Mouse (Mus musculus): ENCODE results near the gene Pcx.

DNA sequence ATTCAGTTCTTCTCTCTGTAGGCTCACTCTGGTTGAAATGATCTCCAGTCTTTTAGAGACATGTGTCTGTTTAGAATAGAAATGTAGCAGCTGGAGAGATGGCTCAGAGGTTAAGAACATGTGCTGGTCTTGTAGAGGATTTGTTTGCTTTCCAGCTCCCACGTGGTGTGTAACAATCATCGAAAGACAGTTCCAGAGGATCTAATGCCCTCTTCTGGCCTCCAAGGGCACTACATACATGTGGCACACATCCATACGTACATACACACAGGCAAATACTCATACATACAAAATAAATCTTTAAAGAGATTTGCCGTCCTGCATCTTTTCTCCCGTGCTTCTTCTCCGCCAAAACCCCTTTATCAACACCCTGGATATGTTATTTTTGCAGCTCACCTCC, 30.0 kb downstream of the Pcx start:
- TF ChIP-seq CTCF (IDR thresholded peaks at IDR 0.05; ENCODE audit: borderline replicate concordance, insufficient read depth, low read depth, low read length) (no peak), POLR2A (IDR thresholded peaks at IDR 0.05; ENCODE audit: borderline replicate concordance, insufficient read depth, low read length) (no peak)

Data from cerebellum, adult 2 months (tissue).